Mouse (Mus musculus) cortical plate, adult 2 months (tissue): ENCODE measurements around the gene Gm14393.
"Not testable (repeated sequence)": the region's sequence is repeated elsewhere in the genome, so short reads cannot be mapped to it uniquely, and the experiment has no call there.

Source experiments
- CTCF ChIP-seq: fragments of 200-500 bp; IDR thresholded peaks from 2 replicates; pipeline ENCODE4 v1.5.1; 2011; ENCODE audit warnings: mild to moderate bottlenecking, control low read depth, low read length; ENCODE audit not compliant: insufficient read depth; ENCODE audit errors: extremely low read depth
- POLR2A ChIP-seq: fragments of 200-500 bp; IDR thresholded peaks from 2 replicates; pipeline ENCODE4 v1.6.1; 2011; ENCODE audit warnings: mild to moderate bottlenecking, low read length, control low read depth; ENCODE audit not compliant: insufficient read depth; ENCODE audit errors: extremely low read depth

GRCm38 (mm10) chr2:175044268-175044667 lies 23.3 kb downstream of the Gm14393 start:
- not testable (repeated sequence) for TF ChIP-seq CTCF, POLR2A
